Mouse (Mus musculus): ENCODE measurements at regions not wholly inside any gene's neighbourhood (a gene's known extent, or its start where the extent isn't known, plus 50 kb on each side); places are given as distances from the start of the nearest gene placed in this dataset.

DNA sequence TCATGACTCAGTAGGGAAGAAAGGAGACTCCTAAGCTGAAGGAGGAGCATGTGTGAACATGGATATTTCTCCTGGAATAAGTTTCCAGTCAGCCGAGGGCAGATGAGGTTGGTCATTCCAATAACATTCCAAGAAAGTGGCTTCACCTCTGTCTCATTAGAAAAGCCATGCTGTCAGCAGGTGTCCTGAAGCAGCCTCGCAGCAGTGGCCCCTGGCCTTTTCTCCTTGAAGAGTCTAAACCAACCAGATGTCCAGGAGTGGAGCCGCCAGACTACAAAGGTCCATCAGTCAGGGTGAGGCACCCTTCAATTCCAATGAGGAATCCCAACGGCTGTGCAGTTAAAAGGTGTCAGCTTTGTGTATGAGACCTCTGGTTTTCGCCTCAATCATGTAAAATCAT, 197.2 kb upstream of the Klf3 start:
- Histone ChIP-seq H3K27me3 (ENCODE audit: control insufficient read depth, insufficient read depth, low read length) (no peaks in the 10 kb centered on the region), H3K36me3 (ENCODE audit: control insufficient read depth, insufficient read depth, low read length) (no peaks in the 10 kb centered on the region), H3K4me3 (ENCODE audit: low read depth, low read length) (no peak overlapping the region), H3K9me3 (ENCODE audit: control insufficient read depth, low read depth, low read length) (no peaks in the 10 kb centered on the region), H3K9ac (replicated peaks; ENCODE audit: low read depth, low read length) (no peak overlapping the region), H3K4me1 (ENCODE audit: control insufficient read depth, insufficient read depth, low read length) (peaks cover 20% of the 10 kb centered on the region), H3K4me2 (replicated peaks; ENCODE audit: low read depth, low read length) (no peak overlapping the region), H3K27ac (ENCODE audit: low read length) (no peak overlapping the region)
- 48% methylated on average over 5 of the region's 5 CpGs for whole genome bisulfite sequencing
- ATAC-seq (ENCODE audit: insufficient number of reproducible peaks, insufficient read depth, low FRiP score, low read depth): no peak

DNA sequence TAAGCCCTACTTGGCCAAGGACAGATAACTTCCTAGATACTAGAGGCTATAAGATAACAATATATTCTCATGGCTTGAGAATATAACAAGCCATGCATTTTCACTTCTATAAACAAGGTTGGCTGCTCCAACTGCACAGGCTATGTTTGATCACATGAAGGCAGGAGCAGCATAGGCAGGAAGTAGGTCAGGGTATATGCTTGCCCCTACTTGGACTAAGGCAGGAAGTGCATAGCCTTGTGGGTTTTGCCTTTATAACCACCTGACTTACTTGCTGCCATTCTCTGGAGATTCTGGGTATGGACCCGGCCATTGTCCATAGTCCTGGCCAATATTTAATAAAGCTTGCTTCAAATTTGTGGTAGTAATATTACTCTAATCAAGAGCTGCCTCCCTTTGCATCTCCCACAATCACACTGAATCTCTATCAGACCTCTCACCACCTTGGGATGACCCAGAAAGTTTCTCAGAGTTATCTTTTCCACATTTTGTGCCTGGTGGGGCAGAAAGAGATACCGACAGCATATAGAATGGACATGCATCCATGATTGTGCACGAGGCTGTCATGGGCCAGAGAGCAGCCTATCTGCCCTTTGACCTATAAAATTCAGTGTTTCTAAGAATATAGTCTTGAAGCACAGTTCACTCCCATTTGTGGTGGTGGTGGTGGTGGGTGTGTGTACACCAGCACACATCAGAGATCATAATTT, 193.7 kb upstream of the Klf3 start:
- Histone ChIP-seq H3K27ac (ENCODE audit: low read length) (peak overlapping the region; percentile 74; the same call in 1 of the 2 replicates), H3K4me2 (replicated peaks; ENCODE audit: low read depth, low read length) (no peak overlapping the region), H3K36me3 (ENCODE audit: control insufficient read depth, insufficient read depth, low read length) (no peaks in the 10 kb centered on the region), H3K9me3 (ENCODE audit: control insufficient read depth, low read depth, low read length) (no peaks in the 10 kb centered on the region), H3K4me3 (ENCODE audit: low read depth, low read length) (no peak overlapping the region), H3K9ac (replicated peaks; ENCODE audit: low read depth, low read length) (no peak overlapping the region), H3K27me3 (ENCODE audit: control insufficient read depth, insufficient read depth, low read length) (no peaks in the 10 kb centered on the region), H3K4me1 (ENCODE audit: control insufficient read depth, insufficient read depth, low read length) (peaks cover 17% of the 10 kb centered on the region)
- ATAC-seq (ENCODE audit: insufficient number of reproducible peaks, insufficient read depth, low FRiP score, low read depth): no peak
- WGBS: 76% methylated on average over 3 of the region's 3 CpGs

DNA sequence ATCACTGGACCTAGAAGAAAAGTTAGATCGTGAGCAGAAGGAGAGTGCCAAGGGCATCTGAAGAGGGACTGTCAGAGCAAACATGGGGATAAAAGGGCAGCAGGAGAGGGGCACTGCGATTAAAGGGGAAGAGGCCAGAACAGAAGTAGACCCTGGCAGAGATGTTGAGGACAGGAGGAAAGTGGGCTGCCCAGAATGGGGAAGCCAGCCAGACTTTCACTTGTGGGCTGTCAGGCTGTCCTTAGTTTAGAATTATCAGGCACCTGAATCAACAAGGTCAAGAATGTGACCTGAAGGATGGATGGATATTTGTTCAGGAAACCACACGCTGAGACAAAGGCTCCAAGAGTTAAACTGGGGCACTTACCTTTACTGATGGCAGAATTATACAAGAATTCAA, 193.0 kb upstream of the Klf3 start:
- WGBS: 13% methylated on average over 3 of the region's 3 CpGs
- peak; percentile 62; the same call in 1 of the 2 replicates for ATAC-seq (ENCODE audit: insufficient number of reproducible peaks, insufficient read depth, low FRiP score, low read depth)
- H3K27ac ChIP-seq (ENCODE audit: low read length): peak overlapping the region; percentile 74
- no peaks in the 10 kb centered on the region for H3K27me3 ChIP-seq (ENCODE audit: control insufficient read depth, insufficient read depth, low read length)
- no peak overlapping the region for H3K9ac ChIP-seq (replicated peaks; ENCODE audit: low read depth, low read length)
- no peaks in the 10 kb centered on the region for H3K36me3 ChIP-seq (ENCODE audit: control insufficient read depth, insufficient read depth, low read length)
- H3K9me3 ChIP-seq (ENCODE audit: control insufficient read depth, low read depth, low read length): no peaks in the 10 kb centered on the region
- peaks cover 17% of the 10 kb centered on the region for H3K4me1 ChIP-seq (ENCODE audit: control insufficient read depth, insufficient read depth, low read length)
- 0 out of 2 replicates have a peak overlapping the region, but pooled peaks have one; percentile 6 for H3K4me2 ChIP-seq (replicated peaks; ENCODE audit: low read depth, low read length)
- H3K4me3 ChIP-seq (ENCODE audit: low read depth, low read length): no peak overlapping the region

DNA sequence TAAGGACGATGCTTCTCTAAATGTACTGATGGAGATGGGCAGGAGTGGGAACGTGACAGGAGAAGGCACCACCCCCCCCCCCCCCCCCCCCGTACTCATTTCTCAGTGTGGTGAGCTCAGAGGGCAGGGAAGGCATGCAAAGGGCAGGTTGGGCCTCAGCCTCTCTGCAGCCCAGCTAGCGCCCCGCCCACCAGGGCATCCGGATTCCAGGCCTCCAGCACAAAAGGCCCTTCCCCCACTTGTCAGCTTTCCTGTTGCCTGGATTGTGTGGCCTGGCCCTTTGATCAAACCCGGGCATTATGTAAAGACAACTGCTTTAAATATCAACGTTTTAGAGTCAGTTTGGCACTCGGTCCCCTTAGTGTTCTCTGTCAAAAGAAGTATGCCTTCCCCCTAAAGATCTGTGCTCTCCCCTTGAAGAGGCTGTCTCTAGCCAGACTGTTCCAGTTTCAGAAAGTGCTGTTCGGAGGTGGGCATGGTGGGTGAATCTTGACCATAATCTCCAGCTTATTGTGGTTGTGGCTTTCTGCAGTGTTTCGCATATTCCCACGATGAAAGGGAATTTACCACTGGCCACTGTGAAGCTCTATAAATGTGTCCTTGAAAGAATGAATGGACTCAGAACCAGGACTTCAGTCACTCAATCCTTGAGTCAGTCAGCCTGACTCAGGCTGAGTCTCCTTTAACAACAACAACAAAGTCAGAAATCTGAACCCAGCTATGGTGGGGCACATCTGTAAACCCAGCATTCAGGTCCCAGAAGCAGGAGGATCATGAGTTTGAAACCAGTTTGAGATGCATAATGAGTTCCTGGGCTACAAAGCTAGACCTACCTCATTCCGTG, 192.4 kb upstream of the Klf3 start:
- Histone ChIP-seq H3K27ac (ENCODE audit: low read length) (peak overlapping the region; percentile 74; the same call in 1 of the 2 replicates), H3K9ac (replicated peaks; ENCODE audit: low read depth, low read length) (no peak overlapping the region), H3K27me3 (ENCODE audit: control insufficient read depth, insufficient read depth, low read length) (no peaks in the 10 kb centered on the region), H3K4me2 (replicated peaks; ENCODE audit: low read depth, low read length) (0 out of 2 replicates have a peak overlapping the region, but pooled peaks have one; percentile 6), H3K4me3 (ENCODE audit: low read depth, low read length) (no peak overlapping the region), H3K36me3 (ENCODE audit: control insufficient read depth, insufficient read depth, low read length) (no peaks in the 10 kb centered on the region), H3K9me3 (ENCODE audit: control insufficient read depth, low read depth, low read length) (no peaks in the 10 kb centered on the region), H3K4me1 (ENCODE audit: control insufficient read depth, insufficient read depth, low read length) (peaks cover 17% of the 10 kb centered on the region)
- peak; percentile 91; the same call in 1 of the 2 replicates for ATAC-seq (ENCODE audit: insufficient number of reproducible peaks, insufficient read depth, low FRiP score, low read depth)
- 15% methylated on average over 12 of the region's 13 CpGs for WGBS

DNA sequence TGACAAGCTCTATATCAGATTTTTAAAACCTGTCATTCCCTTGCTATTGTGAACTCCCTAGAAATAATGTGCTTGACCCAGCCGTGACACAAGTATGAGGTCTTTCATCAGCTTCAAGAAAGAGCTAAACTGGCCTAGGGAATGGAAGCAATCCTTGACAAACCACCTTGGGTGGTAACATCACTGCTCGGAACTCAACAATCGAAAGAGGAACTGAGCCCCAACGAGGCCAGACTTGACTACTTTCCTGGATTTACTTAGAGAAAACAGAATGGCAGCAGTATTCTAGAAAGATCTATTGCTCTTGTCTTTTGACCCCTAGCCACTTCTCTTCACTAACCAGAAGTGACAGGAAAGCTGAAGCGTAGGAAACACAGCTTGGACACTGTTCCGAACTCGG, 191.2 kb upstream of the Klf3 start:
- Histone ChIP-seq H3K4me3 (ENCODE audit: low read depth, low read length) (no peak overlapping the region), H3K27ac (ENCODE audit: low read length) (no peak overlapping the region), H3K9ac (replicated peaks; ENCODE audit: low read depth, low read length) (no peak overlapping the region), H3K4me2 (replicated peaks; ENCODE audit: low read depth, low read length) (no peak overlapping the region), H3K9me3 (ENCODE audit: control insufficient read depth, low read depth, low read length) (no peaks in the 10 kb centered on the region), H3K4me1 (ENCODE audit: control insufficient read depth, insufficient read depth, low read length) (peaks cover 17% of the 10 kb centered on the region), H3K36me3 (ENCODE audit: control insufficient read depth, insufficient read depth, low read length) (no peaks in the 10 kb centered on the region), H3K27me3 (ENCODE audit: control insufficient read depth, insufficient read depth, low read length) (no peaks in the 10 kb centered on the region)
- ATAC-seq (ENCODE audit: insufficient number of reproducible peaks, insufficient read depth, low FRiP score, low read depth): no peak
- WGBS: 65% methylated on average over 7 of the region's 7 CpGs

DNA sequence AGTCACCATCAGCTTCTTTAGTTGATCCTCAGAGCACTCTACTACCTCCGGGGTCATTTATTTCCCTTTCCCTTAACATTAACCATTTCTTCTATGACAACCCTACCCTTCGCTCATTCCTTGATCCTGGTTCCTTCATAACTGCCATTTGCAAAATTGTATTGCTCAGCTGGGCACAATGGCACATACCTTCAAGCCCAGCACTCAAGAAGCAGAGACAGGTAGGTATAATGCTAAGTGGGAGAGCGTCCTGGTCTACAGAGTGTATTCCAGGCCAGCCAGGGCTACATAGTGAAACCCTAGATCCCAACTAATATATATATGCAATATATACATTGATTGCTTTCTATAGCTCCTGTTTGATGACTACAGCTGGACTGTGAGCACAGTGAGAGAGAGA, 189.5 kb upstream of the Klf3 start:
- no peak overlapping the region for H3K4me3 ChIP-seq (ENCODE audit: low read depth, low read length)
- H3K27ac ChIP-seq (ENCODE audit: low read length): no peak overlapping the region
- H3K9ac ChIP-seq (replicated peaks; ENCODE audit: low read depth, low read length): no peak overlapping the region
- no peak for ATAC-seq (ENCODE audit: insufficient number of reproducible peaks, insufficient read depth, low FRiP score, low read depth)
- H3K27me3 ChIP-seq (ENCODE audit: control insufficient read depth, insufficient read depth, low read length): no peaks in the 10 kb centered on the region
- no peaks in the 10 kb centered on the region for H3K36me3 ChIP-seq (ENCODE audit: control insufficient read depth, insufficient read depth, low read length)
- no peak overlapping the region for H3K4me2 ChIP-seq (replicated peaks; ENCODE audit: low read depth, low read length)
- peaks cover 17% of the 10 kb centered on the region for H3K4me1 ChIP-seq (ENCODE audit: control insufficient read depth, insufficient read depth, low read length)
- WGBS: 94% methylated on average over 3 of the region's 3 CpGs
- no peaks in the 10 kb centered on the region for H3K9me3 ChIP-seq (ENCODE audit: control insufficient read depth, low read depth, low read length)

DNA sequence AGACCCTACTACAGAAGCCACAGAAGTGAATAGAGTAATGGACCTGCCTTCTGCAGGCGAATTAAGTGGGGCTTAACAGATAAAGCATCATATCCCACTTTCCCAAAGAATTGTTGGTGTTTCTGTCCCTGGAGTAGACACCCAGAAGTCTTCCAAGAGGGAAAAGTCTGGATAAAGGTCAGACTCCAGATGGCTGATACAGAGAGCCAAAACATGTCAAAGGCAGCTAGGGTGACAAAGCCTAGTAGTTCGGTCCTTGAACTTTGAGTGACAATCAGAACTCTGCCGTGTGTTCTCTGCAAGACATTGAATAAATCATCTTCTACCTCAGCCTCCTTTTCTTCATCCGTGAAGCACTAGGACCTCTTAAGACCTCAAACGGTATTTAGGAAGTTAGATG, 185.1 kb upstream of the Klf3 start:
- no peaks in the 10 kb centered on the region for H3K27me3 ChIP-seq (ENCODE audit: control insufficient read depth, insufficient read depth, low read length)
- H3K9me3 ChIP-seq (ENCODE audit: control insufficient read depth, low read depth, low read length): no peaks in the 10 kb centered on the region
- H3K36me3 ChIP-seq (ENCODE audit: control insufficient read depth, insufficient read depth, low read length): no peaks in the 10 kb centered on the region
- H3K27ac ChIP-seq (ENCODE audit: low read length): no peak overlapping the region
- no peak for ATAC-seq (ENCODE audit: insufficient number of reproducible peaks, insufficient read depth, low FRiP score, low read depth)
- H3K4me3 ChIP-seq (ENCODE audit: low read depth, low read length): no peak overlapping the region
- no peak overlapping the region for H3K9ac ChIP-seq (replicated peaks; ENCODE audit: low read depth, low read length)
- no peaks in the 10 kb centered on the region for H3K4me1 ChIP-seq (ENCODE audit: control insufficient read depth, insufficient read depth, low read length)
- 64% methylated on average over 5 of the region's 5 CpGs for WGBS
- no peak overlapping the region for H3K4me2 ChIP-seq (replicated peaks; ENCODE audit: low read depth, low read length)

DNA sequence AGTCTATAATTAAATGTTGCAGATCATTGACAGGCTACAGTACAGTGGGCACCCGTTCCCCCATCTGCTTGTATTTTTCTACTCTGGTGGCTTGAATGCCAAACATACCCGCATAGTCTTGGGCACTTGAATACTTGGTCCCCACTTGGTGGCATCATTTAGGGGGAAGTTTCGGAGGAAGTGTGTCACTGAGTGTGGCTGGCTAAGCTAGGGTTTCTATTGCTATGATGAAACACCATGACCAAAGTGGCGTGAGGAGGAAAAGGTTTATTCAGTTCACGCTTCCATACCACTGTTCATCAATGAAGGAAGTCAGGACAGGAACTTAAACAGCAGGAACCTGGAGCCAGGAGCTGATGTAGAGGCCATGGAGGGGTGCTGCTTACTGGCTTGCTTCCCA, 183.4 kb upstream of the Klf3 start:
- Histone ChIP-seq H3K27ac (ENCODE audit: low read length) (no peak overlapping the region), H3K4me1 (ENCODE audit: control insufficient read depth, insufficient read depth, low read length) (no peaks in the 10 kb centered on the region), H3K4me3 (ENCODE audit: low read depth, low read length) (no peak overlapping the region), H3K4me2 (replicated peaks; ENCODE audit: low read depth, low read length) (no peak overlapping the region), H3K9ac (replicated peaks; ENCODE audit: low read depth, low read length) (no peak overlapping the region), H3K36me3 (ENCODE audit: control insufficient read depth, insufficient read depth, low read length) (no peaks in the 10 kb centered on the region), H3K27me3 (ENCODE audit: control insufficient read depth, insufficient read depth, low read length) (no peaks in the 10 kb centered on the region), H3K9me3 (ENCODE audit: control insufficient read depth, low read depth, low read length) (no peaks in the 10 kb centered on the region)
- 90% methylated on average over 5 of the region's 5 CpGs for WGBS
- ATAC-seq (ENCODE audit: insufficient number of reproducible peaks, insufficient read depth, low FRiP score, low read depth): no peak
